Mouse (Mus musculus) embryonic fibroblast, embryonic 13.5 days (primary cell): ENCODE results near the gene Usp47.

Source experiments
- CTCF ChIP-seq: IDR thresholded peaks from 2 replicates; pipeline ENCODE4 v1.5.1; 2011; ENCODE audit warnings: mild to moderate bottlenecking, control low read depth, low read length, moderate library complexity, borderline replicate concordance; ENCODE audit not compliant: insufficient read depth
- POLR2A ChIP-seq: IDR thresholded peaks from 2 replicates; pipeline ENCODE4 v1.6.1; 2011; ENCODE audit warnings: low read depth, mild to moderate bottlenecking, control low read depth, low read length, moderate library complexity

DNA sequence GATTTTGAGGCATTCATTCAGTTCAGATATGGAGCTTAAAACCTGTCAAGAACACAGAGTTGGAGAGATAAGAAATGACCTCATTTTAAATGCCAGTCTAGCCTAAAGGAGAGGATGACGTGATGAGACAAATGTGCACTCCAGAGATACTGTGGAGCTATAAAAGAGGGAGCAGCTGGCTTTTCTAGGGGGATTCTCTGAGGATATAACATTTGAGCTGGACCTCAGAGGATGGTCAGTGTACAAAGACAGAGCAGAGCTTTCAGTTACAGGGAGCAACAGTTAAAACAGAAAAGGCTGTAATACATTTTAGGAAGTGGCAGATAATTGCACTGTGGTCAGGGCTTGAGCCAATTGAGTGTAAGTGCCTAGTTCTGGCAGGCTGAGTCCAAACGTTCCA is 12.5 kb downstream of the Usp47 start:
- TF ChIP-seq POLR2A (no peak), CTCF (no peak)
